Mouse (Mus musculus) pancreas, adult 10 weeks (tissue): ENCODE data around the gene Zfp114. TPM values are rescaled to one million over a fixed set of nuclear protein-coding genes. Genes with fewer than 3 reads are reported as not detected.

Source experiments
- polyA plus RNA-seq: library from polyadenylated mRNA; stranded (reverse); fragments of 350-450 nt; fragmentation: Illumina TruSeq; extraction: RNeasy Lipid Tissue Mini Kit (QIAGEN cat#74804); gene quantifications from one replicate; pipeline ENCODE4 v1.2.3, GENCODE M21; 2015; ENCODE audit warnings: low read depth, low replicate concordance; ENCODE audit not compliant: insufficient read depth

Gene Zfp114
- 0.28 TPM for polyA plus RNA-seq

DNA sequence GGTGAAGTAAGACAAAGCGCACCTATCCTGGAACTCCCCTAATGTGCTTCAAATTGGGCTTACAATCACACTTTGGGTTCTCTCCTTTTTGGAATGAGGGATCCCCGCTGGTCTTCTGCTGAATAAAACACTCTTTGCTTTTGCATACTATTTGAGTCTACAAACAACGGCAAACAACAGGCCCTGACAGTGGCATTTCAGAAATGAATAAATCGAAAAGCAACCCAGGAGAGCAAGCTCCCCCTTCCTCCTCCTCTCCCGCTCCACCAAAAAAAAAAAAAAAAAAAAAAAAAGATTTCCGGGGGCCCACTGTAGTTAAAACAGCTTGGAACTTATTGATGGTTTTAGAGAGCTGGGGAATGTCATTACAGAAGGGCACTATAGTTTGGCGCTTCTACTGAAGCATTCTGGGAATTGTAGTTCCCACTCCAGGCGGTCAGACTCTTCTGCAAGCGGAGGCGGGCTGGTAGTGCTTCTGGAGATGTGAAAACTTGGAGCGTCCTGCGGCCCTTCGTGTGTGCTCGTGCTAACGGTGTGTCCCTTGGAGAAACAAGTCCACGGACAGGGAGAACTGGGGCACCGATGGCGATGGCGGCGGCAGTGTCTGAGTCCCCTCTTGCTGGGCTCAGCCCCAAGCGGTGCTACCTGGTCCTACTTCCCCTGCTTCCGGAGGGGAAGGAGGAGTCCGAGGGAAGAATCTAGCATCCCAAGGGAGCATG lies at the start of gene Zfp114:
TSS of gene Zfp114 (plus strand) at position 443 of the 719 bp plus-strand sequence.

GRCm38 (mm10) chr7:24133996-24134828 lies 40.6 kb upstream of the Zfp114 start, which contains the start of gene Zfp235:
Zfp235 (plus strand) TSS chr7:24134169.

GRCm38 (mm10) chr7:24211343-24211742 lies 36.5 kb downstream of the Zfp114 start, which contains the start of gene Zfp111:
Zfp111 (minus strand) TSS chr7:24211443.

Other genes with a start within 250 kb of the Zfp114 start
- gene Vmn1r179, start 248.1 kb upstream of the Zfp114 start, polyA plus RNA-seq, result not detected
- not detected for gene Vmn1r180, start 224.4 kb upstream of the Zfp114 start, polyA plus RNA-seq
- gene Vmn1r181, start 200.4 kb upstream of the Zfp114 start, polyA plus RNA-seq, result not detected
- gene V1rd19, start 173.4 kb upstream of the Zfp114 start, polyA plus RNA-seq, result not detected
- not detected for gene Vmn1r183, start 121.8 kb upstream of the Zfp114 start, polyA plus RNA-seq
- 5.8 TPM for gene Zfp180, start 93.1 kb upstream of the Zfp114 start, polyA plus RNA-seq
- 1.2 TPM for gene Zfp112, start 62.7 kb upstream of the Zfp114 start, polyA plus RNA-seq
- 4.5 TPM for gene Zfp235, start 40.9 kb upstream of the Zfp114 start, polyA plus RNA-seq
- 1.0 TPM for gene Zfp111, start 36.4 kb downstream of the Zfp114 start, polyA plus RNA-seq
- gene Zfp109, start 62.5 kb downstream of the Zfp114 start, polyA plus RNA-seq, result 0.63 TPM
- 0.63 TPM for gene Zfp108, start 79.7 kb downstream of the Zfp114 start, polyA plus RNA-seq
- 1.2 TPM for gene Zfp93, start 95.4 kb downstream of the Zfp114 start, polyA plus RNA-seq
- 14.0 TPM for gene Zfp61, start 126.2 kb downstream of the Zfp114 start, polyA plus RNA-seq
- 4.9 TPM for gene Zfp94, start 141.6 kb downstream of the Zfp114 start, polyA plus RNA-seq
- gene Tescl, start 158.9 kb downstream of the Zfp114 start, polyA plus RNA-seq, result not detected
- gene Lypd5, start 174.1 kb downstream of the Zfp114 start, polyA plus RNA-seq, result not detected
- gene Kcnn4, start 195.2 kb downstream of the Zfp114 start, polyA plus RNA-seq, result 2.5 TPM
- gene Smg9, start 224.6 kb downstream of the Zfp114 start, polyA plus RNA-seq, result 12.2 TPM